Comparison of ENCODE assay signal across 11 mouse cellular contexts in genomic region chr11:111324453-111325010, GRCm38 (mm10).
"Had no signal": no experiment of that assay in that cellular context is flagged by ENCODE, and none has a peak within 500 bp of the region (broad histone marks: within the 10 kb centered on the region; RNA-seq: fewer than 3 reads in every experiment).

No protein-coding gene starts in this region.

- DNase-seq: kidney, adult 18-20 months; kidney, adult 9 months; kidney, postnatal 14 days; liver; lung, adult 18-20 months; lung, postnatal 10 days; lung, postnatal 36 days; retina, postnatal 1 day; right cerebral cortex, postnatal 25 days; spleen, adult 18-20 months; thymus, postnatal 25 days had no signal
